Mouse (Mus musculus) left cerebral cortex, postnatal 25 days (tissue): ENCODE results near the gene Gm37240. TPM values are rescaled to one million over a fixed set of nuclear protein-coding genes. Genes with fewer than 3 reads are reported as not detected.
A peak's percentile ranks its signal among the peaks of the same experiment; 100 is the strongest.

Source experiments
- DNase-seq, 2 experiments: peaks; one replicate each; pipeline ENCODE4 v3.0.0; 2022; ENCODE audit warnings: low spot score in 2 of 2, mixed read lengths in 1 of 2
- intact Hi-C: fragments of 180-260 bp; cut with DNase I; formaldehyde crosslinking; loops from one replicate; pipeline ENCODE4 v1.15.1; 2025
- total RNA-seq, 2 experiments: library from RNA; stranded (reverse); gene quantifications; 2 replicates each; pipeline ENCODE4 v1.2.3; 2021

Gm37240 gene
- total RNA-seq, 2 experiments from 2014 or later, result 0.69 to 2.2 TPM

DNA sequence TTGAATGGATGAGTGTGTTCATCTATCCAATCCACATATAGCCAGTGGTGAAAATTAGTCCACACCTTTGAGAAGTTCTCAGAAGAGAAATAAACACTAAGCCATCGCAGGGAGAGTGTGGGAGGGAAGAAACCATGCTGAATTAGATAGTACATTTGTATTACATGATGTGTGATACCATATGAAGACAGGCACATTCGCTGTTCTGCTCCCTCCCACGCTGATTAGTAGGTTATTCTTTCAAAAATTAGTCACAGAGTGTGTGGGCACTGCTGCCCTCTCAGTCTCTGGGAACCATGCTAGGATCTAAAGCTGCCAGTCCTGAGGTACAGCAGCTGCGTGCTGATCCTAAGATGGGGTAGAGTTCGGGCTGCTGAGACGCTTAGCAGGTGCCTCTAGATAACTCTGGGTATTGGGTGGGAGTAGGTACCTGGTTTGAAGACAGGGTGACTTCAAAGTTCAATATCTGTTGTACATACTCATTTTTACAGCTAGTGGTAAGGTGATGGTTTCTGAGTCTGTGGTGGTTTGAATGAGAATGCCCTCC is 333.5 kb downstream of the Gm37240 start:
- intact Hi-C loops, result no loop called here
- DNase-seq, result peak; percentile 42 to 55

DNA sequence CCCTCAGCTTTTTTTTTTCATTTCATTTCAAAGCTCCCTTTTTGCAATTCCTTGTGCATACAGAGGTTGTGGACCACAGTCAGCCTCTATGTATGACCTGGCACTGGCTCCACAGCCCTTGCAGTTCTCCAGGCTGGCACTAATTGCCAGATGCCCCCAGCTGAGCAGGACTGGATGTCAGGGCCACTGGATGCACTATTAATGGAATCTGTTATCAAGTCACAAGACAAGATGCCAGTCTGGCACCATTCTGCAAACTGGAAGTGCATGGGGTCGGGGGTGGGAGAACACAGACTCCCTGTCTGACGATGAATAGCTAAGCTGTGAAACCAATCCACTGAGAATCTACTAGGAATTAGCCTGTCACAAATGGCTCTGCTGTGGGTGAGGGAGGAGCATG is 336.0 kb downstream of the Gm37240 start:
- intact Hi-C loops, result no loop called here
- DNase-seq, result peak in 1 of 2 experiments; percentile 39

- DNase-seq, result no peak
- intact Hi-C loops, result no loop called here
These were observed 337.0 kb downstream of the Gm37240 start for GRCm38 (mm10) chr3:85550312-85550711.

- no peak for DNase-seq
- intact Hi-C loops, result no loop called here
These were observed 343.7 kb downstream of the Gm37240 start for GRCm38 (mm10) chr3:85543652-85544051.

DNA sequence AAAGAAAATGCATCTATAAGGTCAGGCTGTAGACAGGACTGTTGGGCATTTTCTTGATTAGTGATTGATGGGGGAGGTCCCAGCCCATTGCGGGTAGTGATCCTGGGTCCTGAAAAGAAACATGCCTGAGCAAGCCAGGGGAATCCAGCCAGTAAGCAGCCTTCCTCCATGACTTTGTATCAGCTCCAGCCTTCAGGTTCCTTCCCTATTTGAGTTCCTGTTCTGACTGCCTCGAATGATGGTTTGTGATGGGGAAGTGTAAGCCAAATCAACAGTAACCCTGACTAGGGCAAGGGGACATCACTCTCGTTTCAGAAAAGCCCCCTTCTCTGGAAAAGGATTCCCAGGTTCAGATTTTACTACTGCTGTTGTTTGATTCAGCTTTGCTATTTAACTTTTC is 344.6 kb downstream of the Gm37240 start:
- DNase-seq, result no peak
- intact Hi-C loops, result no loop called here

GRCm38 (mm10) chr3:85535621-85536520 is 351.4 kb downstream of the Gm37240 start:
- DNase-seq, result no peak
- intact Hi-C loops, result no loop called here

- DNase-seq, result no peak
- intact Hi-C loops, result no loop called here
These were observed 352.3 kb downstream of the Gm37240 start for GRCm38 (mm10) chr3:85535042-85535441.

- intact Hi-C loops, result loop anchor here (5.0 kb wide), 2 partner anchors 385 to 490 kb away; no protein-coding TSS in a partner anchor
- DNase-seq, result no peak
These were observed 354.9 kb downstream of the Gm37240 start for GRCm38 (mm10) chr3:85532376-85532775.

- DNase-seq, result peak; percentile 45 to 91
- intact Hi-C loops, result loop anchor here (1.0 to 5.0 kb wide), 4 partner anchors 9 to 488 kb away; no protein-coding TSS in a partner anchor
These were observed 356.6 kb downstream of the Gm37240 start for GRCm38 (mm10) chr3:85530601-85531161.

DNA sequence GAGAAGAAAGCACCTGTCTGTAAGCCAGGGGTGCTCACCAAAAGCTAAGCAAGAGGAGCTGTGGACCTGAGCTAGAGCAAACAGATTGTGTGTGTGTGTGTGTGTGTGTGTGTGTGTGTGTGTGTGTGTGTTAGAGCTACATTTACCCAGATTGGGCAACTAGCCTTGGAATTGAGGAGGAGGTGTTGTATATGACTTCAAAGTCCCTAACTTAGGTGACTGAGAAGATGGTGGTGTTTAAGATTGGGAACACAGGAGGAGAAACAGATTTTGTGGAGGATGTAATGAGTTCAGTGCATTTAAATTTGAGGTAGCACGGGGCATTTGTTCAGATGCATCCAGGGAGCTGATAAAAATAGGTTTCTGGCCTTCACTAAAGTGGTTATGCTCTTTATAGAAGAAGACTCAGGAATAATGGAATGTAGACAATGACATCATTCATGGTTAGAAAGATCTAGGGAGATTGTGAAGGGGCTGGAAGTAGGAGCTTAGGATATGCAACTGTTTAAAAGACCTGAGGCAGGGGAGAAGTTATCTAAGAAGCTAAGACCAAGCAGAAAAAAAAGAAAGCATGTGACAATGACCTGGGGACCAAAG is 365.9 kb downstream of the Gm37240 start:
- peak; percentile 61 to 97 for DNase-seq
- intact Hi-C loops, result loop anchor here (1.0 to 5.0 kb wide), 10 partner anchors 9 to 497 kb away; no protein-coding TSS in a partner anchor

DNA sequence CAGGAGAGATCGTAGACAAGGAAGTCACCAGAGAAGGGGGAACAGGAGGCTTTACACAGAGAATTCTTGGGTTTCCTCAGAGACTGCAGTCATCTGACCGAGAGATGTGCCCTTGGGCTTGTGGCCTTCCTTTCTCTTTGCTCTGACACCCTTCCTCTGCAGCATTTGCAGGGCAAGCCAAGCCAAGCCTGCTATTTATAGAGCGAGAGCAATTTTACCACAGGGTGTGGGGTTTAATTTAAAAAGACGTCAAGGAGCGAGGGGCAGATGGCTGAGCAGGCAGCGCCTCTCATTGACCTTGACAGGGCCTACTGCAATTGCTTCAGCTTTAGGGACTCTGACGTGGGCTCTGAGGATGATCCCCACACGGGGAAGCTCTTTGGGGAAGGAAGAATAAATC is 368.6 kb downstream of the Gm37240 start:
- intact Hi-C loops, result no loop called here
- no peak for DNase-seq

DNA sequence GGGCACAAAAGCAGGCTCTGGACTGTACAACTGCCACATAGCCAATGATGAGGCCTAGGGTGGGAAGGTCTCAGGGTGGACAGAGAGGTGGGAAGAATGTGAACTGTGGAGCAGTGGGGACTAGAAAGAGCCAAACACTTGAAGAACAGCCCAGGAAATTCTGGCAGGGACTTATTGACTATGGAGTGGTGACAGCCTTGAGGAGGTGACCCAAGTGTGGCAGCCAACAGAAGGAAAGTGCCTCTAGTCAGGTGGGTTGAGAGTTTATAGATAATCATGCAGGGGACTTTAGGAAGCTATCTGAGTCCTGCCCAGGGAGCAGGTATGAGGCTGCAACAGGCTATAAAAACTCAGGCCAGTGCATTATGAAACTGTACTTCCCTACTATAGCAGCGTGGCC is 369.2 kb downstream of the Gm37240 start:
- no peak for DNase-seq
- intact Hi-C loops, result no loop called here

- DNase-seq, result no peak
- intact Hi-C loops, result no loop called here
These were observed 370.4 kb downstream of the Gm37240 start for GRCm38 (mm10) chr3:85516739-85517396.

DNA sequence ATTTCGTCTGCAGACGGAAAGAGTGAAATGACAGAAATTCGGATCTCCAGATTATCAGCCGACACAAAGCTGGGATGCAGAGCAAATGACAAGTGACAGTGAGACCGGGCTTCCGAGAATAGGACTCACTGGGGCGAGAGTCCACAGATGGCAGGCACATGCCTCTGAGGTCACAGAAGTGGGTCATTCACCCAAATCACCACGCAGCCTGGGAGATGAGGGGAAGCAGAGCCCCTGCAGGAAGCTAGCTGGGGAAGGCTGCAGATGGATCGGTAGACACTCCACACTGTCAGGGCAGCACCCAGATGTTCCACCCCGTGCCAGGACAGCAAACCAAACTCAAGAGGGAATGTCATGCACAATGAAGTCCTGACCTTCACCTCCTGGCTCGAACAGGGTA is 372.6 kb downstream of the Gm37240 start:
- intact Hi-C loops, result no loop called here
- DNase-seq, result no peak

DNA sequence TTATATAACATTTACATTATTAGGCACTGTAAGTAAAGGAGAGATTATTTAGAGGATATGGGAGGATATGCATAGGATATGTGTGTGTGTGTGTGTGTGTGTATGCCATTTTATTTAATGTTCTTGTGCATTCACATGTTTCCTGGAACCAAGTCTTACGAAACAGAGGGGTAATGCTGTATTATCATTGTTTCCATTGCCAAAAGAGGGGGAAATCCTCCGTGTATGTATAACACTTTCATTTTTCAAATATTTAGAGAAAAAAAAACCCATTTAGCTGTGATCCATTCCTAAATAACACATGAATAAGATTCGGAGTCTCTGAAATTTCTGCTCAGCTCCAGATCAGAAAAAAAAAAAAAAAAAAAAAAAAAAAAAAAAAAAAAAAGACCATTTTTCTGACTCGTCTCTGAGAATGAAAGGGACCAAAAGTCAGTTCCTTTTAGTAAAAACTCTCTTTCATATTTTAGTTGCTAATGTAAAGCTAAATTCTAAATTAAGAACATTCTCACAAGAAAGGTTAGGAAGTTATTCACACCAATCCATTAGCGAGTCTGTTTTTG is 378.5 kb downstream of the Gm37240 start:
- intact Hi-C loops, result no loop called here
- no peak for DNase-seq

DNA sequence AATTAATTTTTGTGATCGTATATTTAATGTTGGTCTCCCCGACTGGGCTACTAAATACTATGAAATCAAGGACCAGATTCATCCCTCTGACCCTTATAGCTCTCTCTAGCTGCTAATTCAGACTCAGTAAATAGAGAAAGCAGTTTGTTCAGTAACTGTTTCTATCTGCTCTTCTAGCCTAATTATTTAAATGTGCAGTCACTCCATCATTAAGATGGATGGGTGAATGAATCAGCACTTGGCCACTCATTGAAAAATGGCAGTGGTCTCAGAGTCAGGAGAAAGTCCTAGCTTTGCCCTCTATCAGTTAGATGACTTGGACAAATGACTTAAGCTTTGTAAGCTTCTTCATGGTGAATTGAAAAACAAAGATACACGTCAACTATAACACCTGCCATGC is 387.2 kb downstream of the Gm37240 start:
- intact Hi-C loops, result no loop called here

DNA sequence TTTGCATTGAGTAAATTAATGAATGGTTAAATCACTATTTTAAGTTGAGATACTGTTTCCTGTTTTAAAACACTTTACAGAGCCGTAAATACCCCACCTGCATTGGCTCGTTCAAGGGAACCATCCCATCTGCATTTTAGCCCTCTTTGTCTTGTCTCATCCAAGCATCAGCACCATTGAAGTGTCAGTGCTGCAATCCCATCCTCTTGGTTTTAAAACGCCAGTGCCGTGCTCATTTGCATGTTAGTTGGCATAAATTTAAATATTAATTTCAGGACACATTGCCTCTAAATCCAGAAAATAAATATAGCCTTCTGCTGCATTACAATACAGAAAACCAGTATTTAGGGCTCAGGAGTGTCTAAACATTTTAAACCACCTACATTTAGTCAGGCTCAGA is 391.2 kb downstream of the Gm37240 start:
- intact Hi-C loops, result loop anchor here (10.0 kb wide), 1 partner anchor 121 kb away; no protein-coding TSS in a partner anchor
- DNase-seq, result peak in 1 of 2 experiments; percentile 71

More for the DNA sequence above, 387.2 kb downstream of the Gm37240 start:
- no peak for DNase-seq

DNA sequence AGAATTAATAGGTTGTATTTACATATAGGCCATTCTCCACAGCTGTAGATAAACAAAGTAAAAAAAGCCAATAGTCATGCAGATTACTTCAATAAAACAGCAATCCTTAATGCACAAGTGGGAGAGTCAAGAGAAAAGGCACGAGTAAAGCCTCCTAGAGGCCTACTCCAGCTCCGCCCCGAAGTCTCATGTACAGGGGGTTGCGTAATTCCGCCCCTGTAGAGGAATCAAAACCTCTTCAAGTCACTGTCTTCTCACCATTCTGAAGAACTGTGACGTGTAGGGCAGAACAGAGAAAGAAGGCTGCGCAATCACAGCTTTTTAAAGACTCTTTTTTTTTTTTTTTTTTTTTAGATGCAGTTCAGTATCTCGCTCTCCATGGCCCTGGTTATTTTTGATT is 393.5 kb downstream of the Gm37240 start:
- DNase-seq, result no peak
- intact Hi-C loops, result loop anchor here (10.0 kb wide), 1 partner anchor 119 kb away; no protein-coding TSS in a partner anchor

GRCm38 (mm10) chr3:85490204-85490603 is 397.1 kb downstream of the Gm37240 start:
- peak in 1 of 2 experiments; percentile 89 for DNase-seq
- intact Hi-C loops, result loop anchor here (1.0 to 10.0 kb wide), 3 partner anchors 25 to 115 kb away; no protein-coding TSS in a partner anchor
